Mouse (Mus musculus) adrenal gland (tissue): ENCODE results near the gene Fam43a.

Experiments
- intact Hi-C: fragments of 180-260 bp; cut with DNase I; formaldehyde crosslinking; loops from one replicate; pipeline ENCODE4 v1.15.1; 2025

Gene Fam43a

DNA sequence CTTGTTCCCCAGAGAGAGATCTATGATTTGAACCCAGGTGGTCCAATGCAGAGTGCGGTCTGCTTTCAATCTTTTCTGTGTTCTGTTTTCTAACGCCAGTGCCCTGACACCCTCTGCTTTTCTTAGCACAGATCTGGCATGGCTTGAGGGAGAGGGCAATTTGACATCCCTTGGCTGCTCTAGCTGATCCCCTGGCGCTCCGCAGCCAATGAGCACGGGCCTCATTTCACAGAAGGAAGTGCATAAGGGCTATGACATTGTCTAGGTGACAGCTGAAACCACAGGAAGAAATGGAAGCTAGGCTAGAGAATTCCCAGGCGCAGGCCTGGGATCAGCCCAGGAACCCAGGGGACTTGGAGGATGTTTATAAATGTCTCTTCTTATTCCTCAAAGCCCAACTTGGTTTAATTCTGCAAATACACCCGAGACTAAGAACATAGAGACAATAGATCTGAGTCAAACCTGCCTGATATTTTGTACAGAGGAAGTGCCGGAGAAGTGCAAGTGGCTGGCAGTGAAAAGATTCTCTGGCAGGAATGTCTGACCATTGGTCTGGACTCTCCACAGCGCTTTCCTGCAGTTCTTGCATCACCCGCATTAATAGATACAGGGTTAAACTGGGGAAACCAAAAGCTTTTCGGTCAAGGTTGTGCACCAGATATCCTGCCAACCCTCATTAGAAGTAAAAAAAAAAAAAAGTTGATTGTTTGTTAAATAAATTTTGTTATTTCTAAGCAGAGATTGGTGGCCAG, 28.2 kb downstream of the Fam43a start:
- intact Hi-C loops = no loop called here

DNA sequence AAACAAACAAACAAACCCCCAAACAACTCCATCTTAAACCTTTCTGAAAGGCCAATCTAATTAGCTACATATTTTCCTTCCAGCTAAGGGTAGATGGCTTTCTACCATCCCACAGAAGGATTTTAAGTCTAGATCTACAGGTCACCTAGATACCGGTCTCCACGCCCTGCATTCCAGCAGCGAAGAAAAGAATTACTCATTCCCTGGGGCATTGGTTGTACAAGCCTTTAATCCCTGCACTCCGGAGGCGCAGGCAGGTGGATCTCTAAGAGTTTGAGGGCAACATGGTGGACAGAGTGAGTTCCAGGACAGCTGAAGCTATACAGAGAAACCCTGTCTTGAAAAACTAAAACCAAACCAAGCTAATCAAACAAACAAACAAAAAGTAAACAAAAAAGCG, 28.9 kb downstream of the Fam43a start:
- intact Hi-C loops = no loop called here

DNA sequence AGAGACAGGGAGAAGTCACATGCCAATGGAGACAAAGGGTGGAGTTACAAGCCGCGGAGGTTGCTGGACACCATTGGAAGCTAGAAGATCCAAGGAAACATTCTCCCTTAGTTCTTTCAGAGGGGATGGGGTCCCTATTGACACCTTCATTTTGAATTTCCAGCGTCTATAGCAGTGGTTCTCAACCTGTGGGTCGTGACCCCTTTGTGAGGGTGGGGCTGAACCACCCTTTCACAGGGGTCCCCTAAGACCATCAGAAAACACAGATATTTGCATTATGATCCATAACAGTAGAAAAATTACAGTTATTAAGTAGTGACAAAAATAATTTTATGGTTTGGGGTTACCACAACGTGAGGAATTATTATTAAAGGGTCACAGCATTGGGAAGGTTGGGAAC, 30.0 kb downstream of the Fam43a start:
- intact Hi-C loops = no loop called here

DNA sequence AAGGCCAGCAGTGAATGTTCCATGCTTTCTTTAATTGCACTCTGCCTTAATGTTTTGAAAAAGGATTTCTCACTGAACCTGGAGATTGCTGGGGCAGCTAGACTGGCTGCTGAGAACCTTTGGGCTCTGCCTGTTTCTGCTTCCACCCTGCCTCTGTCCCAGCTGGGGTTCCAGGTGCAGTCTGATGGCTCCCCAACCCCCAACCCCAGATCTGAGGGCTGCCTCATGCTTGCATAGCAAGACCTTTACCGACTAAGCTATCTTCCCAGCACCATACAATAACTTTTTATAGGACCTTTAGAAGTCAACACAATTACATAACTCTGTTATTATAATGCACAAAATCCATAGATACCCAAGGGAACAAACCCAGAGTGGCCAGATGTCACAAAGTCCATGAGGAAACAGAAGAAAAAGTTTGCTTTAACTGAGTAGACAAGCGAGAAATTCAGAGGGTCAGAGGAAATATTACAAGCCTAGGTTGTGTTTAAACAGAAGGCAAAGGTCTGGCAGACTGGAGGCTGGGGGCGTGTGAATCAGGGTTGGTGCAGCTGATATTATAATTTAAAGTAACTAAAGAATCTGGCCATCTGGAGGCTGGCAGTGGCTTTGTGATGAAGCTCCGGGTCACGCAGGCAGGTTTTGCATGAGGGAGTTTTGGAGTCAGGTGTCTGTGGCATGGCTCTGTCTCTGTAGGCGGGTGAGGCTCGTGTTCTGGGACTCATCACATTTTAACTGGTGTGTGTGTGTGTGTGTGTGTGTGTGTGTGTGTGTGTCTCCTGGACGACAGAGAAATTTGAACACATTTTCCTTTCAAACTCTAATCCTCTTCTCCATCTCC, 34.6 kb downstream of the Fam43a start:
- intact Hi-C loops = no loop called here

DNA sequence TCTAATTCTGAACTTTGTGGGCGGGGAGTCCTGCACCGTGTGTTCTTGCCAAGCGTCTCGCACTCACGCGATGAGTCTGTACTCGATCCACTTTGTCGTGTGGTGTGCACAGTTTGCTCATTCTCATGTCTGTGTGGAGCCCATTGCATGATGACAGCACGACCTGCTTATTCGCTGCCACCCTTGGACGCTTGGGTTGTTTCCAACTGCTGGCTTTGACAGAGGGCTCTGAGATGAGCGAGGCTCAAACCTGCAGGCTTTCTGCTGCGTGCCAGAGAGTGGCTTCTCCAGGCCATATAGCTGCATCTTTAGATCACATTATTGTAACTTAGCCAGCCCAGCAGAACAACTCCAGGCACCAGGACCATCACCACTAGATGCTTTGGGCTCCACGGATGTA, 39.1 kb downstream of the Fam43a start:
- intact Hi-C loops = no loop called here

DNA sequence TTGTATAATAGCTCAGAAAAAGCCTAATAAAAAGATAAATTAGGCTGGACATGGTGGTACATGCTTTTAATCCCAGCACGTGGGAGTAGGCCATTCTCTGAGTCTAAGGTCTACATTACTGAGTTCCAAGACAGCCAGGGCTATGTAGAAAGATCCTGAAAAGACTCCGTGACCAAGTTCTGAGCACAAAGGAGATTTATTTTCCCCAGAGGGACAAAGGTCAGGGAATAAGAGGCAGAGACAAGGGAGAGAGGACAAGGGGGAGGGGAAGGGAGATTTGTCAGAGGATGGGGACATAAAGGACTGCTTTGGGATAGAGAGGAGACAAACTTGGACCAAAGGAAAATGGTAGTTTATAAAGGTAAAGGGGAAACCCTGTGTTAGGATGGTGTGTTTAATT, 41.1 kb downstream of the Fam43a start:
- intact Hi-C loops = no loop called here

DNA sequence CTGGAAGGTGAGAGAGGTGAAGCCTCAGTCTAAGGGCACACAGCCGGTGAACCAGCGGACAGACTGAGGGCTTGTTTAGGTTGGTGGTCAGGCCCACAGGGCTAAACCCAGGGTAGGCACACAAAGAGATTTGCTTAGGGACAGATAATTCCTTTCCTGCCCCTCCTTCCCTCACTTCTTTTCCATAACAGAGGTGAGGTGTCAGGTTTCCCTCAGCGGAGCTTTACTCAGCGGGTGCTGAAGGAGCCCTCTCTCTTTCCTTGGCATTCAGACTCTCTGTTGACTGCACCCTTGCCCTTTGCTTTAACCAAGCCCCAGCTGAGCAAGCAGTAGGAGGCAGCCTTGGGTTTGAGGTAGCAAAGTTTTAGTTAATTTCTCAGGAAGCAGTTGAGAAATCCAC, 41.9 kb downstream of the Fam43a start:
- intact Hi-C loops = no loop called here

GRCm38 (mm10) chr16:30642229-30642628, 42.7 kb downstream of the Fam43a start:
- intact Hi-C loops = no loop called here

GRCm38 (mm10) chr16:30644981-30645380, 45.5 kb downstream of the Fam43a start:
- intact Hi-C loops = no loop called here

GRCm38 (mm10) chr16:30645841-30646558, 46.5 kb downstream of the Fam43a start:
- intact Hi-C loops = no loop called here

- intact Hi-C loops = no loop called here
Observed at GRCm38 (mm10) chr16:30646856-30647255, 47.3 kb downstream of the Fam43a start.

DNA sequence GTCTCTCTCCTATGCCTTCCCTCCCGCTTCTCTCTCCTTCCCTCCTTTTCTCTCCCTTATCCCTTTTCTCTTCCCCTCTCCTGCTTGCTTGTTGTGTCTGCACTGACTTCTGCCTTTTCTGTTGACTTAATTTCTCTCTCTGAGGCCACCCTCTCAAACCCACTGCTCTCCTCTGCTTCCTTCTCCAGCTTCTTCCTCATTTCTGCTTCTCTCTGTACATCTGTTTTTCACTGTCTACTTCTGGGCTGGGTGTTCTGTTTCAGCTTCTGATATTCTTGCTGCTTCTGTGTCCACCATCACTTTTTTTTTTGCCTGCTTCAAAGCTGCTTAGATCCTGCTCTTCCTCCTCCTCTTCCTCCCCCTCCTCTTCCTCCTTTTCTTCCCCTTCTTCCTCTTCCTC, 51.8 kb downstream of the Fam43a start:
- intact Hi-C loops = no loop called here
